Mouse (Mus musculus): ENCODE results near the gene Thada.

Gene Thada

DNA sequence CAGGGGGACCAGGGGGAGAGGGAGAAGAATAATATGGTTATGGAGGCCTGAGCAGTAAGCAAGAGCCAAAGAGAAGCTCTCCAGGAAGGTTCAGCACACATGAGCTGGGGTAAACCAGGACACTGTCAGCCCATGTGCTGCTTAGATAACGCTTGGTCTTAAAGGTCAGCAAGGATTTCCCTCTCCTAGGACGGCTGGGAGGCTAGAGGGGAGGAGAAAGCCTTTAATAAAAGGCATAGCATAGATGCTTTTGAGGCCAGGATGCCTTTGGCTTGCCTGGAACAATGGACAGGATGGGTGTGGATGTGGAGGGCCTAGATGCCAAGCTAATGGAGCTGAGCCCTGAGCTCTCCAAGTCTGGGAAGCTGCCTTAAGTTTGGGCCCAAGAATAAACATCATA is 102.6 kb downstream of the Thada start:
- ChIA-PET CTCF (interaction anchor here in 2 of 4 experiments (0.5 to 0.8 kb wide), 4 partner anchors 11 to 271 kb away, joined by 3 to 8 read pairs (median 4); no protein-coding TSS in a partner anchor), POLR2A (interaction anchor here in 3 of 4 experiments (0.6 to 13.2 kb wide), 13 partner anchors 9 to 509 kb away, joined by 3 to 272 read pairs (median 11); no protein-coding TSS in a partner anchor)

DNA sequence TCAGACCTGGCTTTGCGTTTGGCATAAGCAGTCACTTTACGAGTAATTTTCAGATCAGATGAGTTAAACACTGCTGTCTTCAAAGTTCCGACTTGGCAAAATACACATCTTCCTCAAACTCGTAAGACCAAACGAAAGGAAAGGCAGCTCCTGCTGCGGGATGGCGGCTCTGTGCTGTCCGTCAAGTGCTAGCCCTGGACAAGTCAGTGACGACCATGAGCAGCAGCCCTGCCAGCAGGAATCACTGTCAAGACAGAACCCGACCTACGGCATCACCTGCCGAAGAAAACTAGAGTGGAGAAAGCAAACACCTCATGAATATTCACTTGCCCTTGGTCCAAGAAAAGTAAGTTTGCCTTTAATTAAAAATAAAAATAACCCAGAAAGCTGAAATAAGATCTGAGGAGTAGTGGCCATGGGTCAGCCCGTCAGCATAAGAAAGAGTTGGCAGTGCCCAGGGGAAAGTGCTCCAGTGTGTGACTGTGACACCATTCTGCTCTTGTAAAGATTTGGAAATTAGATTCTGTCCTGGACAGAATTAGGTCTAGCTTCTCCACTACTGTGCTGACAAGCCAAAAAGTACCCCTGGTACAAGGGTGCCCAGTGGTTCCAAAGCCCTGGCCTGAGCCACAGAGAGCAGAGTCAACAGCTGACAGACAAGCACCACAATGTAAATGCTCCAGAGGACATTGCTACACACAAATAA is 103.3 kb downstream of the Thada start:
- ChIA-PET POLR2A (interaction anchor here in 3 of 4 experiments (0.6 to 13.2 kb wide), 13 partner anchors 8 to 1393 kb away, joined by 3 to 272 read pairs (median 9); no protein-coding TSS in a partner anchor), CTCF (interaction anchor here in 3 of 4 experiments (0.6 to 0.8 kb wide), 3 partner anchors 10 to 15 kb away, joined by 3 to 8 read pairs (median 3); no protein-coding TSS in a partner anchor)

DNA sequence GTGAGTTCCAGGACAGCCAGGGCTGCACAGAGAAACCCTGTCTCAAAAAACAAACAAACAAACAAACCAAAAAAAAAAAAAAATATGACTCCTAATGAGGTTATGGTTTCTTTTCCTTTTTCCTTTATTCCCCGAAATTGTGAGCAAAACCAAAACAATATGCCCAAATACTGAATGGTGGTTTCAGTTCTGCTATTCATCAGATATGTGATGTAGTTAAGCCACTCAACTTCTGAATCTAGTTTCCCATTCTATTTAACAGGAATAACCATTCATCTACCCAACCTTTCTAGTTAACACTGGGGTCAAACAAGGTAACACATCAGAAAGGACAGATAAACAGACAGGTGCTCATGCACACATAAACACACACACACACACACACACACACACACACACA is 105.0 kb downstream of the Thada start:
- POLR2A ChIA-PET: interaction anchor here in 2 of 4 experiments (0.7 to 13.2 kb wide), 5 partner anchors 9 to 661 kb away, joined by 3 to 272 read pairs (median 7); no protein-coding TSS in a partner anchor
- CTCF ChIA-PET: interaction anchor here in 1 of 4 experiments (0.7 kb wide), 1 partner anchor 111 kb away, joined by 3 read pairs; no protein-coding TSS in a partner anchor

DNA sequence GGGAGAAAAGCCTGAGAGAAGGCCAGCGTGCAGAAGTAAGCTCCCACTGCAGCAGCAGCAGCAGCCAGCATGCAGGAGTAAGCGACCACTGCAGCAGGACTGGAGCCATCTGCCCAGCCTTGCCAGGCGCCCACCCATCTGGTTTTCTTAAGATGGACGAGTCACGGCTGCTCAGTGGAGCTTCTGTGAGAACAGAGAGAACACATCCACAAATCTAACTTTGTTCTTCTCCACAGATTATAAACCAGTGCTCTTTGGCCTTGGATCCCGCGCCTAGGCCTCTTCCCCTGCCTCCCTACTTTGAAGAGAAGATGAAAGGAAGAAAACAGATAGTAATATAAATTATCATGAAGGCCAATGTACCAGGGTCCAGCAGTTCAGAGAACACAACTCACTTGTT is 106.2 kb downstream of the Thada start:
- POLR2A ChIA-PET: interaction anchor here in 2 of 4 experiments (0.6 to 13.2 kb wide), 9 partner anchors 8 to 389 kb away, joined by 3 to 272 read pairs (median 3); no protein-coding TSS in a partner anchor
- CTCF ChIA-PET: no interaction called here

DNA sequence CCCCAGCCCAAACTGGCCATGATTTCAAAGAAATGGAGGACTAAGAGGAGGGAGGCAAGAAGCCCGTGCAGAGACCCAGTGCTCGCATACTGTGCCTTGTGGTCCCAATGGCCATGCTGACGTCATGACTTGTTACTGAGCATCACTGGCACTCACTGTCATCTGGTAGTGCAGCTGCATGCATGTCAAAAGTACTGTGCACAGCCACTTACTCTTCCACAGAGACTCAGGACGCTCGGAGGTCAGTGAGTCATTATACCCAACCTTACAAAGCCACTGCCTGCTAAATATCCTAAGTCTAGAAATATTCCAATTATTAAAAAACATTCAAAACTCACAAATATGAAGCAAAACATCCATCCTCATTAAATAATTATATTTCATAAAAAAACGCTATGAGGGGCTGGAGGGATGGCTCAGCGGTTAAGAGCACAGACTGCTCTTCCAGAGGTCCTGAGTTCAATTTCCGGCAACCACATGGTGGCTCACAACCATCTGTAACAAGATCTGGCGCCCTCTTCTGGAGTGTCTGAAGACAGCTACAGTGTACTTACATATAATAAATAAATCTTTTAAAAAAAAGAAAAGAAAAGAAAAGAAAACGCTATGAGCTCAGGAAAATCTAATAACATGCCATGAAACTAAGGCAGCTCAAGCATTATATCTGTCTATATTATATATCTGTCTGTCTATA is 106.9 kb downstream of the Thada start:
- POLR2A ChIA-PET: interaction anchor here in 2 of 4 experiments (0.6 to 13.2 kb wide), 6 partner anchors 8 to 388 kb away, joined by 3 to 272 read pairs (median 4); no protein-coding TSS in a partner anchor
- CTCF ChIA-PET: no interaction called here

DNA sequence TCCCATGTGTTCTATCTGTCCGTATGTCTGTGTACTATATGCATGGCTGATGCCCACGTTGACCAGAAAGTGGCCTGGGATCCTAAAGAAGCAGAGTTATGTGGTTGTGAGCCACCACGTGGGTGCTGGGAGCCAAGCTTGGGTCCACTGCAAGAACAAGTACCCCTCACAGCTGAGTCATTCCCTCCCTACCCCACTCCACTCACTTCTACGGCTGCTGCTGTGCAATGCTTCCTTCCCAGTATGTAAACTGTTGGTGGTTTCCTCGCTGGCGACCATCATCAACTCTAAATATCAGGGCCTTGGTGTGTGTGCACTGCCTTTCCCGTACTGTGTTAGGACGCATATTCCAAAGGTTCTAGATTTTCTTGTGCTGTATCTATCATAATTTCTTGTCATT is 108.2 kb downstream of the Thada start:
- CTCF ChIA-PET: no interaction called here
- POLR2A ChIA-PET: interaction anchor here in 1 of 4 experiments (12.6 kb wide), 1 partner anchor 8 kb away, joined by 272 read pairs; no protein-coding TSS in a partner anchor

DNA sequence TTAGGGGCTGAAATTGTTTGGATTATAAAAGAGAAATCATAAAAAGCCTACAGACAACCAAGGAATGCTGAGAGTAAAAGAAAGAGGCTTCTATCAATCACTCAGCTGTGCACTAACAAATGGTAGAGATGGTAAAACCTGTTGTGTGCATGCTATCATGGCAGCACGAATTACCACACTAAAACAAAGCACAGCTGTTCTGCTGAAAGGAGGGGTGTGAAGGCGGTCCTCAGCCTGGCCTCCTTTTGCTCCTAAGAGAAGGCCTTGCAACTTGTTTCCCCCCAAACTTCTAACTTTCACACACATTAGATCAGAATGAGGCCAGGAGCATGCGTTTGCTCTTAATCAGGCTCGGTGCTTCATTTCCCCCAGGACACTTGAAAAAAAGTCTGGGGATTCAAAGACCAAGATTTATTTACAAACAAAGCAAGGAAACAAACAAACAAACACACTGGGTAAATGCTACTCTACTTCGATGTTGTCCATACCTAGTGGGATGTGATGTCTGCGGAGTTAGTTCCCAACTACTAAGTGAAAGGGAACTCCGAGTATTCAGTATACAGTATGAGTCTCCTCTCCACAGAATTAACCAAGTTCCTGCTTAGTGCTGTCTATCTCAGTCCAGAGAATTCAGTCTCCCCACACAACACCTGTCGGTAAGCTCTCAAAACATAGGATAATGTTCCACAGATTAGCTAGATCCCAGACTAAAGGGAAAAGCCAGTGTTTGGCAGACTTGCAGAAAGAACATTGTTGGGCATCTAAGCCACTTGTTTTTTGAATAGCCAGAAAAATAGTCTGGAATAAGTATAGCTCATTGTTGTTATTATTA is 109.7 kb downstream of the Thada start:
- ChIA-PET POLR2A (interaction anchor here (0.8 to 12.6 kb wide), 30 partner anchors 8 to 494 kb away, joined by 3 to 272 read pairs (median 4); partner anchors contain the start of genes Zfp36l2 (in 2 of the 4) and Thada (in 1 of the 4)), CTCF (interaction anchor here in 3 of 4 experiments (0.6 to 0.7 kb wide), 3 partner anchors 17 to 358 kb away, joined by 3 to 5 read pairs (median 3); no protein-coding TSS in a partner anchor)

DNA sequence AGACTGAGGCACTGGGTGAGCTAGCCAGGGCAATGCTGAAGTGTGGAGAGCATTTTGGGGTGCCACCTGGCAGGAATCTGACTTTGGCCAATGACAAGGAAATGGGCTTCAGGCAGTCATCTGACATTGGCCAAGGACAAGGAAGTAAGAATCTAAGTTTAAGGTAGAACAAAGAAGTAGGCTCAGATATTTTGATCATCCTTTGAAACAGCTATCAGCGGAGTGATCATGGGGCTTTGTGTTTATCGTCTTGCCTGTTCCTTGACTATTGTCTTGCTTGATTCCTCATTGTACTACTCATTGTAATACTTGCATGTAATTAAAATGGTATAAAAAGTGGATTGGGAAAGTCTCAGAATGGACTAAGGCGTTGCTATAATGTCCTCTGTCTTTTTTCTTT is 111.0 kb downstream of the Thada start:
- POLR2A ChIA-PET: interaction anchor here (0.7 to 12.6 kb wide), 60 partner anchors 9 to 701 kb away, joined by 3 to 272 read pairs (median 4); partner anchors contain the start of gene Zfp36l2 (in 2 of the 4)
- CTCF ChIA-PET: interaction anchor here (0.6 to 1.5 kb wide), 11 partner anchors 9 to 489 kb away, joined by 3 to 4 read pairs (median 3); no protein-coding TSS in a partner anchor

DNA sequence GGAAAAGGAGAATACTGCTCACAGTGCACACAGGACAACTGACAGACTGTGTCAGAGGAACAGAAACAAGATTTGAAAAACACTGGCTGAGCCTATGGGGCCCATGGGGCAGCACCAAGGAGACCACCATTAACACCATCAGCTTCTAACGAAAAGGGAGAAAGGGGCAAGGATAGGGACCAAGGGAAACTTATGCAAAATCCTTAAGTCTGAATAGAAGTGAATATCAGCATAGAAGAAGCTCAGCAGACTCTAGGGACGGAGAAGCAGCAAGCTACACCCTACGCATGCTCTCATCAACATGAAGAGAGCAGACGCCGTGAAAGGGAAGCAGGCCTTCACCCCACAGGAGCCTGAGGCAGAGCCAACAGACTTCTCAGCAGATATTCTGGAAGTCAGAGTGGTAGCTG is 112.1 kb downstream of the Thada start:
- CTCF ChIA-PET: interaction anchor here in 1 of 4 experiments (1.4 to 1.5 kb wide), 2 partner anchors 325 to 451 kb away, joined by 4 read pairs; no protein-coding TSS in a partner anchor

DNA sequence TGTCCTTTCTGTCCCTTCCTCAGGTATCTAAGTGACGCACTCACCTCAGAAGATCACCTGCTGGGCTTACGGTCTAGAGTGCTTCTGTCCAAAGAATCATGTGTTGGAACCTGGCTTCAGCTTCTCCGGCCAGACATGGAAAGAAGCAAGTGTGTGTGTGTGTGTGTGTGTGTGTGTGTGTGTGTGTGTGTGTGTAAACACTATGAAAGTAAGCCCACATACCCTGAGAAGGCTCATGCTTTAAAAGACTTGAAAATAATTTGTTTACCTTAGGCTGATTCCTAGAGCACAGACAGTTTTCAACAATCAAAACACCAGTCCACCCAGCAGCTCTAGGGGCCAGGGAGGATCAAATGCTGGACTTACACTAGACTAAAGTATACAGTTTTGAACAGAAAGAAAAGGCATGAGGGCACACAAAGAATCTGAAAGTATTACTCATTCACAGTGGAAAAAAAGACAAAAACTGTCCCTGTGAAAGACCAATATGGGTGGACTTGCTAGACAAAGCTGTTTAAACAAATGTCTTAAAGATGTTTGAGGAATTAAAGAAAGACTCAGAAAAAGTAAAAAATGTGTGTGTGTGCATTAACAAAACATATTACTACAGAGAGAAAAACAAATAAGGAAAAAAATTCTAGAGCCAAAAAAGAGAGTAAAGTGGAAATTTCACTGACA is 112.6 kb downstream of the Thada start:
- ChIA-PET CTCF (interaction anchor here in 2 of 4 experiments (0.7 to 1.5 kb wide), 2 partner anchors 20 to 450 kb away, joined by 3 to 4 read pairs; no protein-coding TSS in a partner anchor), POLR2A (interaction anchor here (0.8 to 12.6 kb wide), 27 partner anchors 8 to 700 kb away, joined by 3 to 272 read pairs (median 5); partner anchors contain the start of gene Zfp36l2 (in 2 of the 4))

More for the DNA sequence above, 112.1 kb downstream of the Thada start:
- POLR2A ChIA-PET: interaction anchor here (0.6 to 12.6 kb wide), 37 partner anchors 8 to 700 kb away, joined by 3 to 272 read pairs (median 5); partner anchors contain the start of gene Zfp36l2 (in 2 of the 4)

DNA sequence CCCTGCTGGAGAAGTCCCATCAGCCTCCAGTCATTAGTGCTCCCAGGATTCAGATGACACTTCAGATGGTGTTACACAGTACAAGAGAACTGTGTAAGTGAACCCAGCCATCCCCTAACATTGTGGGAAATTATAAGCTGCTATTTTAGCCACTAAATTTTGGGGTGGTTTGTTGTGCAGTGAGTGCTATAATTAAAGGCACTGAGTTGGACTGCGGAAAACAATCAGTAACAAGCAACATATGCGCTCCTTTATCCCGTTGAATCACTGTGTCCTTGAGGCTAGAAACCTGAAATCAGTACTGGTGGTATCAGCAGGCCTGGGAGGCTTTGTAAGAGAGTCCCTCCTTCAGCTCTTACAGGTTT is 113.2 kb downstream of the Thada start:
- ChIA-PET CTCF (interaction anchor here in 2 of 4 experiments (0.6 to 0.7 kb wide), 3 partner anchors 10 to 20 kb away, joined by 3 to 8 read pairs (median 3); no protein-coding TSS in a partner anchor), POLR2A (interaction anchor here (0.8 to 12.6 kb wide), 14 partner anchors 7 to 170 kb away, joined by 3 to 272 read pairs (median 8); partner anchors contain the start of gene Zfp36l2 (in 2 of the 4))

DNA sequence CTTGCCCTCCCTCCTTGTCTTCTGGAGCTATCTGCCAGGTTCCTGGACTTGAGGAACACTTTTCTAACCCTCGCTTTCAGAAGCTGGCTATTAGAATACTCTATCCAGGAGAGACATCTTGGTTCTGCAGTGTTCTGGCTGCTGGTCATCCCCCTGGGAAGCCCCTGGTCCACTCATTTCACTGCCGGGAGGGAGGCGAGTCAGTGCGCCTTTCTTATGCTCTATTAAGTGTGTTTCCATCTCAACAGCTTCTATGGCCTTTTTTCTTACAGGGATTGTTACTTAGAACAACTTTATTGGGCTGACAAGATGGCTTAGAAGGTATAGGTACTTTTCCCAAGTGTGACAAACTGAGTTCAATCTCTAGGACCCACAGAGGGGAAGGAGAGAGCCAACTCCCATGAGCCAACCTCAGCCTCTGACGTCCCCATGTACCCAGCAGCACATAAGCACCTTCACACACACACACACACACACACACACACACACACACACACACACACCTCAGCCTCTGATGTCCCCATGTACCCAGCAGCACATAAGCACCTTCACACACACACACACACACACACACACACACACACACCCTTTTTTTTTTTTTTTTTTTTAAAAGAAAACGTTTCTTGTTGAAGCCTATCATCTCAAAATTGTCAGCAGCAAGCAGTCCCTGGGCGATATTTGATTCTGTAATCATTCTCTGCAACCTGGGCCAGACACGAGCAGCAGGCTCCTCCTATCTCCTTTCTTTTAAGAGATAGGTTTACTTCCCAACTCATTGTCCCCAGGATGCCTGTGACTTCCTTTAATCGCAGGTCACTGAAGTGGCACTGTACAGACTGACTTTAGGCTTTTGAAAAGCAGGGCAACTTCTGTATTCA is 113.9 kb downstream of the Thada start:
- POLR2A ChIA-PET: interaction anchor here in 3 of 4 experiments (0.7 to 12.6 kb wide), 32 partner anchors 8 to 453 kb away, joined by 3 to 272 read pairs (median 5); partner anchors contain the start of gene Zfp36l2 (in 2 of the 3)

DNA sequence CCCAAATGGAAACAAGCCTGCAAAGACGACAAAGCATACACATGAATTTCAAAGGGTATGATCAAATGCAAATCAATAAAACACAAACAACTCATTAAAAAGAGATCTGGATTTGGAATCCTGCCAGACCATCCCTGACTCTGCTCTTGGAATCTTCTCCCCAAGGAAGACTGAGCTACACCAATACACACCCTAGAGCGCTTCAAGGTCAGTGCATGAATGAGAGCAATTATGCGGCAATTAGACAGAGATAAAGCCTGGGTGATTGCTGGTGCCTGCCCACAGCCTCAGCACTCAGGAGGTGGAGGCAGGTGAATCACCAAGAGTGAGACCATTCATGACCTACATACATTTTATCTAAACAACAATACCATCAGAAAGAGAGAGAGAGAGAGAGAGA is 114.7 kb downstream of the Thada start:
- ChIA-PET POLR2A (interaction anchor here (0.7 to 12.6 kb wide), 34 partner anchors 8 to 452 kb away, joined by 3 to 272 read pairs (median 4); partner anchors contain the start of gene Zfp36l2 (in 1 of the 4)), CTCF (interaction anchor here in 2 of 4 experiments (0.6 to 1.3 kb wide), 2 partner anchors 141 to 163 kb away, joined by 3 to 5 read pairs; no protein-coding TSS in a partner anchor)

More for the DNA sequence above, 113.9 kb downstream of the Thada start:
- CTCF ChIA-PET: interaction anchor here in 3 of 4 experiments (0.6 to 1.3 kb wide), 5 partner anchors 10 to 628 kb away, joined by 3 to 8 read pairs (median 3); no protein-coding TSS in a partner anchor

DNA sequence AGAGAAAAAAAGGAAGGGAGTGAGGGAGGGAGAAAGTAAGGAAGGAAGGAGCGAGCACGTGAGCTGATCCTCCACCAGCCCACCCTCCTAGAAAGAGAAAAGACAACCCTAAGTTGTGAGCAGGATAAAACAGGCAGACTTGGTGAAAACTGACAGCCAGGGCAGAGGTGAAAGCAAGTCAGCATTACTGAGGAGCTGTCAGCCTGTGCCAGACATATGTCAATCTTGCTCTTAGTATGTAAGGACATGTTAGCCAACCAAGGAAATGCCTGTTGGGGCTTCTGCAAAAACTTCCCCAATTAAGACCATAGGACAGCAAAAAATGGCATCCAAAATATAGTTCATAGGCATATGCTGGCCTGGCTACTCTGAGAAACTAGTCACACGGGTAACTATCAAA is 117.1 kb downstream of the Thada start:
- POLR2A ChIA-PET: interaction anchor here in 1 of 4 experiments (0.8 to 12.6 kb wide), 5 partner anchors 12 to 59 kb away, joined by 3 to 272 read pairs (median 4); no protein-coding TSS in a partner anchor
- CTCF ChIA-PET: interaction anchor here in 1 of 4 experiments (0.6 kb wide), 1 partner anchor 47 kb away, joined by 5 read pairs; no protein-coding TSS in a partner anchor

DNA sequence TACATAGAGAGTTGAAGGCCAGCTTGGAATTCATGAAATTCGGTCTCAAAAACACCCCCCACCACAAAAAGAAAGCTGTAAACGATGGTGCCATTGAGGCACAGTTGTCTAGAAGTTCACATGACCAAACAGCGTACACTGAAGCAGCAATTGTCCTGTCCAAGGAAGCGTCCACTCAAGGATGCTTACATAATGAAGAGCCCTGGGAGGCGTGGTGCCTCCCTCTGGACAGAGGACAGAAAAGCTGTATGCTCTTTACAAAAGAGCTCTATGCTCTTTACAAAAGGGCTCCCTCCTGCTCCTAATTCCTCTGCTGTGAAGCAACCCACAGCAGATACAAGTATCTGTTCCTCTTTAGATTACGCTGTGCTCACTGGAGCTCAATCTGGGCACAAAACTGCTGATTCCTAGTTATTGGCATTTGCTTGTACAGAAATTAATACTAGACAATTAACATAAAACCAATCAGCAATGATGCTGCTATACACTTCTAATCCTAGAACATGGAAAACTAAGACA is 123.6 kb downstream of the Thada start:
- ChIA-PET CTCF (interaction anchor here in 2 of 4 experiments (0.7 to 0.9 kb wide), 2 partner anchors 12 to 345 kb away, joined by 3 read pairs; no protein-coding TSS in a partner anchor), POLR2A (interaction anchor here in 3 of 4 experiments (0.6 to 2.1 kb wide), 12 partner anchors 7 to 110 kb away, joined by 3 to 9 read pairs (median 4); no protein-coding TSS in a partner anchor)
